Mouse (Mus musculus): ENCODE results near the gene Arhgdig. TPM values are rescaled to one million over a fixed set of nuclear protein-coding genes. Genes with fewer than 3 reads are reported as not detected.
"Not testable (repeated sequence)": the region's sequence is repeated elsewhere in the genome, so short reads cannot be mapped to it uniquely, and the experiment has no call there.

The Arhgdig gene
- total and polyA plus RNA-seq, 2 experiments from 2014 or later = 140 to 230 TPM

- TF ChIP-seq CTCF (IDR thresholded peaks at IDR 0.05; ENCODE audit: low read depth) = no peak
- Histone ChIP-seq H3K9me3 (ENCODE audit: low read length) (no peaks in the 10 kb centered on the region), H3K27me3 (ENCODE audit: insufficient read depth, low read length) (no peaks in the 10 kb centered on the region), H3K4me1 (ENCODE audit: insufficient read depth) (no peaks in the 10 kb centered on the region), H3K36me3 (ENCODE audit: insufficient read depth) (peaks cover 86% of the 10 kb centered on the region), H3K9ac (no peak overlapping the region), H3K4me3 (ENCODE audit: low read depth, low read length) (no peak overlapping the region), H3K4me2 (ENCODE audit: low read depth) (no peak overlapping the region), H3K27ac (ENCODE audit: low read depth, low read length) (no peak overlapping the region)
- DNase-seq = no peak
- 96% methylated on average over 15 of the region's 15 CpGs for WGBS
- no peak for ATAC-seq
These were observed 14.9 kb downstream of the Arhgdig start for GRCm38 (mm10) chr17:26192481-26193190.

GRCm38 (mm10) chr17:26191486-26191885 is 16.1 kb downstream of the Arhgdig start:
- not testable (repeated sequence) for H3K4me2 ChIP-seq (ENCODE audit: low read depth); H3K27me3 ChIP-seq (ENCODE audit: insufficient read depth, low read length); H3K4me1 ChIP-seq (ENCODE audit: insufficient read depth); ATAC-seq; H3K27ac ChIP-seq (ENCODE audit: low read depth, low read length); DNase-seq; H3K9me3 ChIP-seq (ENCODE audit: low read length); H3K4me3 ChIP-seq (ENCODE audit: low read depth, low read length); H3K9ac ChIP-seq
- H3K36me3 ChIP-seq (ENCODE audit: insufficient read depth) = peaks cover 86% of the 10 kb centered on the region
- 93% methylated on average over 7 of the region's 7 CpGs for WGBS

DNA sequence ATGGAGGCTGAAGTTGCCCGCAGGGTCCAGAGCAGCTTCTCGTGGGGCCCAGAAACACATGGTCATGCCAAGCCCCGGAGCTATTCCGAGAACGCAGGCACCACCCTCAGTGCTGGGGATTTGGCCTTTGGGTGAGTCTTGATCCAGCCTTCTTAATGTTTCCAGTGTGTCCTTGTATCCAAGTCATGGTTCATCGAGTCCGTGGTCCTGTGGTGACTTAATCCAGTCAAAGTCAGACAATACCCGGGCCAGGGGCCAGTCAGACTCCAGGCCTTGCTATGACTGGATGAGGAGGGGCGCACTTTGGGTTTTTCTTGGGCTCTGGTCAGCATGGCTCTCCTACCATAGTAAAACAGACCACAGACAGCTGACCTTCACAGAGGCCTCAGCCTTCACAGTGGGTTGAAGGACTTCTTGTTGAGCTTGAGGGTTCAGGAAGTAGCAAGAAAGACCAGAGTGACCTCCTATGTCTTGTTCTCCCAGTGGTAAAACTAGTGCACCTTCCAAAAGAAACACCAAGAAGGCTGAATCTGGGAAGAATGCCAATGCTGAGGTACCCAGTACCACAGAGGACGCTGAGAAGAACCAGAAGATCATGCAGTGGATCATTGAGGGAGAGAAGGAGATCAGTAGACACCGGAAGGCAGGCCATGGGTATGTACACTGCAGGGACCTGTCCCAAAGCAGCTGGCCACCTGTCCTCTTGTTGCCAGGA is 19.3 kb downstream of the Arhgdig start:
- ATAC-seq (no peak), DNase-seq (no peak)
- 93% methylated on average over 11 of the region's 11 CpGs for WGBS
- H3K4me1 ChIP-seq (ENCODE audit: insufficient read depth) = no peaks in the 10 kb centered on the region
- H3K4me3 ChIP-seq (ENCODE audit: low read depth, low read length) = no peak overlapping the region
- H3K4me2 ChIP-seq (ENCODE audit: low read depth) = no peak overlapping the region
- no peaks in the 10 kb centered on the region for H3K9me3 ChIP-seq (ENCODE audit: low read length)
- no peak for TF ChIP-seq CTCF (IDR thresholded peaks at IDR 0.05; ENCODE audit: low read depth)
- peaks cover 79% of the 10 kb centered on the region for H3K36me3 ChIP-seq (ENCODE audit: insufficient read depth)
- no peak overlapping the region for H3K27ac ChIP-seq (ENCODE audit: low read depth, low read length)
- no peaks in the 10 kb centered on the region for H3K27me3 ChIP-seq (ENCODE audit: insufficient read depth, low read length)
- no peak overlapping the region for H3K9ac ChIP-seq

DNA sequence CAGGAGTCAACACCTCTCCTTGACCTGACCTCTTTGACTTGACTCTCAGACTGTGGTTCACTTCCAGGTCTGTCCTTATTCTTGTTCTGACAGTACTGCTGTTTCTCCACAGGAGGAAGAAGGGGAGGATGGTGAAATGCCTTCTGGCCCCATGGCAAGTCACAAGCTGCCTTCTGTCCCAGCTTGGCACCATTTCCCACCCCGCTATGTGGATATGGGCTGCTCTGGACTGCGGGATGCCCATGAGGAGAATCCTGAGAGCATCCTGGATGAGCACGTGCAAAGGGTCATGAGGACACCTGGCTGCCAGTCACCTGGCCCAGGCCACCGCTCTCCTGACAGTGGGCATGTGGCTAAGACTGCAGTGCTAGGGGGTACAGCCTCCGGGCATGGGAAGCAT is 20.0 kb downstream of the Arhgdig start:
- peaks cover 76% of the 10 kb centered on the region for H3K36me3 ChIP-seq (ENCODE audit: insufficient read depth)
- TF ChIP-seq CTCF (IDR thresholded peaks at IDR 0.05; ENCODE audit: low read depth) = no peak
- H3K27me3 ChIP-seq (ENCODE audit: insufficient read depth, low read length) = no peaks in the 10 kb centered on the region
- no peak for ATAC-seq
- 96% methylated on average over 5 of the region's 5 CpGs for WGBS
- H3K4me1 ChIP-seq (ENCODE audit: insufficient read depth) = no peaks in the 10 kb centered on the region
- no peak overlapping the region for H3K4me3 ChIP-seq (ENCODE audit: low read depth, low read length)
- H3K4me2 ChIP-seq (ENCODE audit: low read depth) = no peak overlapping the region
- no peak for DNase-seq
- H3K27ac ChIP-seq (ENCODE audit: low read depth, low read length) = no peak overlapping the region
- H3K9me3 ChIP-seq (ENCODE audit: low read length) = no peaks in the 10 kb centered on the region
- H3K9ac ChIP-seq = no peak overlapping the region

- Histone ChIP-seq H3K4me3 (ENCODE audit: low read depth, low read length) (no peak overlapping the region), H3K27ac (ENCODE audit: low read depth, low read length) (no peak overlapping the region), H3K4me2 (ENCODE audit: low read depth) (no peak overlapping the region), H3K27me3 (ENCODE audit: insufficient read depth, low read length) (no peaks in the 10 kb centered on the region), H3K36me3 (ENCODE audit: insufficient read depth) (peaks cover 21% of the 10 kb centered on the region), H3K9ac (no peak overlapping the region), H3K4me1 (ENCODE audit: insufficient read depth) (no peaks in the 10 kb centered on the region), H3K9me3 (ENCODE audit: low read length) (no peaks in the 10 kb centered on the region)
- DNase-seq = no peak
- WGBS = 85% methylated on average over 3 of the region's 3 CpGs
- TF ChIP-seq CTCF (IDR thresholded peaks at IDR 0.05; ENCODE audit: low read depth) = no peak
- ATAC-seq = no peak
These were observed 26.4 kb downstream of the Arhgdig start for GRCm38 (mm10) chr17:26181179-26181578.

GRCm38 (mm10) chr17:26178611-26179010 is 29.0 kb downstream of the Arhgdig start:
- Histone ChIP-seq H3K36me3 (ENCODE audit: insufficient read depth) (peaks cover 15% of the 10 kb centered on the region), H3K27me3 (ENCODE audit: insufficient read depth, low read length) (no peaks in the 10 kb centered on the region), H3K27ac (ENCODE audit: low read depth, low read length) (no peak overlapping the region), H3K9ac (no peak overlapping the region), H3K4me3 (ENCODE audit: low read depth, low read length) (no peak overlapping the region), H3K9me3 (ENCODE audit: low read length) (no peaks in the 10 kb centered on the region), H3K4me1 (ENCODE audit: insufficient read depth) (no peaks in the 10 kb centered on the region), H3K4me2 (ENCODE audit: low read depth) (no peak overlapping the region)
- TF ChIP-seq CTCF (IDR thresholded peaks at IDR 0.05; ENCODE audit: low read depth) = no peak
- no peak for ATAC-seq
- no peak for DNase-seq

- TF ChIP-seq CTCF (IDR thresholded peaks at IDR 0.05; ENCODE audit: low read depth) = 0 out of 2 replicates have a peak, but pooled peaks have one; percentile 17
- H3K9ac ChIP-seq; DNase-seq; H3K9me3 ChIP-seq (ENCODE audit: low read length); H3K27me3 ChIP-seq (ENCODE audit: insufficient read depth, low read length); H3K4me3 ChIP-seq (ENCODE audit: low read depth, low read length); ATAC-seq; H3K27ac ChIP-seq (ENCODE audit: low read depth, low read length); H3K4me2 ChIP-seq (ENCODE audit: low read depth); H3K4me1 ChIP-seq (ENCODE audit: insufficient read depth): not testable (repeated sequence)
- 88% methylated on average over 2 of the region's 2 CpGs for WGBS
- H3K36me3 ChIP-seq (ENCODE audit: insufficient read depth) = peaks cover 14% of the 10 kb centered on the region
These were observed 32.3 kb downstream of the Arhgdig start for GRCm38 (mm10) chr17:26175248-26175647.
